Mouse (Mus musculus) testis, adult 2 months (tissue): ENCODE measurements around the gene Rex2. TPM values are rescaled to one million over a fixed set of nuclear protein-coding genes. Genes with fewer than 3 reads are reported as not detected.
A peak's percentile ranks its signal among the peaks of the same experiment; 100 is the strongest.
"Not testable (repeated sequence)": the region's sequence is repeated elsewhere in the genome, so short reads cannot be mapped to it uniquely, and the experiment has no call there.

Source experiments
- H3K27ac ChIP-seq: fragments of 200-500 bp; 2 replicates; pipeline ENCODE4 v1.5.1; 2012; ENCODE audit warnings: low read depth, low read length; ENCODE audit not compliant: control insufficient read depth, insufficient read depth
- H3K27me3 ChIP-seq: fragments of 200-500 bp; 2 replicates; pipeline ENCODE4 v1.6.1; 2012; ENCODE audit warnings: mild to moderate bottlenecking, low read length, moderate library complexity; ENCODE audit not compliant: control insufficient read depth, insufficient read depth
- H3K36me3 ChIP-seq: fragments of 200-500 bp; 2 replicates; pipeline ENCODE4 v1.6.1; 2012; ENCODE audit warnings: mild to moderate bottlenecking, low read length; ENCODE audit not compliant: control insufficient read depth, insufficient read depth
- H3K4me1 ChIP-seq: fragments of 200-500 bp; 2 replicates; pipeline ENCODE4 v1.6.1; 2012; ENCODE audit warnings: low read length; ENCODE audit not compliant: control insufficient read depth, insufficient read depth
- H3K4me3 ChIP-seq: fragments of 200-500 bp; 2 replicates; pipeline ENCODE4 v1.5.1; 2012; ENCODE audit warnings: low read depth, mild to moderate bottlenecking, low read length, moderate library complexity, mixed read lengths; ENCODE audit not compliant: control insufficient read depth
- polyA plus RNA-seq: library from polyadenylated mRNA; depleted of rRNA; stranded (reverse); fragments of >200 nt; gene quantifications from 2 replicates; pipeline ENCODE4 v1.2.3, GENCODE M21; 2012; rRNA removed

Gene Rex2
- polyA plus RNA-seq = 0.02 and 0.07 TPM in 2 replicates

DNA sequence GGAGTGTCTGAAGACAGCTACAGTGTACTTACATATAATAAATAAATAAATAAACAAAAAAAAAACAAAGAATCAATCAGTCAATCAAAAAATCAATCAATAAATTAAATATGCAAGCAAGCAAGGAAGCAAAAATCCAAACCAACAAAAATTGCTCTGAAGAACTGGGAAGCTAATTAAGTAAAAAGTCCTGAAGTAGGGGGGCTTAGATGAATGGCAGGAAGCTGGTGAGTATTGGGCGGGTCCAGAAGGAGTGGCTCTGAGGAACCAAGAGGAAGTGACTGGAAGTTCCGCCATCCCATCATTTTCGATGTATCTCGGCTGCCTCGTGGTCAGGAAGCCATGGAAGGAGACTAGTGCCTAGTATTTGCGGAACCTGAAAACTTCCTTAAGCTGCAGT is at the start of gene Rex2:
Rex2 (plus strand) TSS at position 301 of the 400 bp plus-strand sequence.
- not testable (repeated sequence) for H3K36me3 ChIP-seq, H3K4me1 ChIP-seq, H3K27ac ChIP-seq, H3K27me3 ChIP-seq, H3K4me3 ChIP-seq

DNA sequence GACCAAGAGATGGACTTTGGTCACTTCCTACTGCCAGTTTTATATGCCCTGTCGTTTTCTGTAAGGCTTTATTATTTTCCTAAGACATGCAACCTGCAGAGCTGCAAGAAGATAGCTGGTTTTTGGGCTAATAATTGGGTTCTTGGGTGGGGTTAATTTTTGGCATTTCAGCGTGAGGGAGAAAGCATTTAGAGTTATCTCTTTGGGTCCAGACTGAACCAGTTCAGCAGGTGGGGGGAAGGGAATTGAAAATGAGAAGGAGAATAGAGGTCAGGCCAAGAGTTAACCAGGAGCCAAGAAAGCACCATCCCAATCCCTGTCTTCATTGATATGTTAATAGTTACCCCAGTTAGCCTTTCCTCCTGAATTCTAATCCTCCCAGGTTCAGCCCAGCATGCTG is 45.1 kb upstream of the Rex2 start:
- not testable (repeated sequence) for H3K4me3 ChIP-seq, H3K27me3 ChIP-seq, H3K27ac ChIP-seq, H3K4me1 ChIP-seq, H3K36me3 ChIP-seq

DNA sequence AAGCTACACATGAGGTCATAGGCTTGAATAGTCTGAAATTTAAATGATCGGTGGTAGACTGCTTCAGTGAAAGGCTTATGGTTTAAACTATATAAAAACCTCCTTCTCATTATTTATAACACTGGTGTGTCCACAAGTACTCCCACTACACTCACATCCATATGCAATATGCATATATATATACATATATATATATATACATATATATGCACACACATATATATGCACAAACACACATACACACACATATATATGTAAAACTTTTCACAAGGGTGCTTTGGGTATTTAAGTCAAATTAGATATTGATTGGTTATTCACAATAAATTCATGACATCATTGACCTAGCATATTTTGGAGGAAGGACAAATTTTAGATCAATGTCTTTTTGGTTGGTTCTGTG is 3.2 kb upstream of the Rex2 start:
- H3K27me3 ChIP-seq, H3K36me3 ChIP-seq, H3K27ac ChIP-seq, H3K4me3 ChIP-seq, H3K4me1 ChIP-seq: not testable (repeated sequence)

DNA sequence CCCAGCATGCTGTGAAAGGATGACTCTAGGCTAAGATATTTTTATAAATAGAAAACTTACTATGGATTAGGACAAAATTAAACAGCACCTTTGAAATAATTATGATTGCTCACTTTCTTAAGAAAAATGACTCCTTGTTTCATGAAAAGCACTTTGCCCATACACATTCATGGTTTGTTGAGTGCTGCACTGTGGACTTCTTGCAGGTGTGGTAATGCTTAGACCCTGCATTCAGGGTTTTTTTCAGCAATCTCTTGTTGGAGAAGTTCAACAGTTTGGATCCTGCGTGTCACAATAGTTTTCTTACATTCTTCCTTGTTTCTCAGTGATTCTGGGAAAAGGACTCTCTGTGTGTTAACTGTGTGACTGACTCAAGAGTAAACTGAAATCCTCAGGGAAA is 4.7 kb downstream of the Rex2 start:
- H3K27me3 ChIP-seq, H3K4me1 ChIP-seq, H3K27ac ChIP-seq, H3K36me3 ChIP-seq, H3K4me3 ChIP-seq: not testable (repeated sequence)

DNA sequence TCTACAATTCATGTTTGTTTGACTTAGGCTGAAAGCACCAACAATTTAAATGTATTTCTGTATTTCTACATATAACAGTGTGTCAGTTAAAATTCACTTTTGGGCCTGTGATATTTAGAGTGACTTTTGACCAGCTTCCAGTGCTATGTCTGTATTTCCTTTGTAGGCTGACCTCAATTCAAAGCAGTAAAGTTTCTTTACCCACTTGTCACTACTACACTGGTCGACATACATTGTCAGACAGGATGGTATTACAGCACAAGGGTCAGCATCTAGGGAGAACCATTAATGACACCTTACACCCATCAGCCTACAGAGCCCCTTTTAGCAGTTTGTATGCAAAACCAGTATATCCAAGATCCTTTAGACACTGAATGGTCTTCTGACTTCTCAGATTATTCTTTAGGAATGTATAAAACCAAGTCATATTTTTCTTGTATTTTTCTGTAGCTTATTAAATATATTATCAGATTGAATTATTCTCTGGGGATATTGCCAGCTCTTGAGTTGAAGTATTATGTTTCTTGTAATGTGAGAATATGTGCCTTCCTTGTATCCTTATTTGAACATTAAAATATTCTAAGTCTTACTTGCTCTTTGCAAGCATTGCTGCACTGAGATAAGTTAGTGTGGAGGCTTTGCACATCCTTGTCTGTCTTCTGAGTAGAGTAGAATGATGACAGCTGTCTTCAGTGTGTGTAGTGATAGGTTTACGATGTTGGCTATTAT is 9.8 kb downstream of the Rex2 start:
- not testable (repeated sequence) for H3K4me3 ChIP-seq, H3K27me3 ChIP-seq, H3K27ac ChIP-seq, H3K4me1 ChIP-seq, H3K36me3 ChIP-seq

DNA sequence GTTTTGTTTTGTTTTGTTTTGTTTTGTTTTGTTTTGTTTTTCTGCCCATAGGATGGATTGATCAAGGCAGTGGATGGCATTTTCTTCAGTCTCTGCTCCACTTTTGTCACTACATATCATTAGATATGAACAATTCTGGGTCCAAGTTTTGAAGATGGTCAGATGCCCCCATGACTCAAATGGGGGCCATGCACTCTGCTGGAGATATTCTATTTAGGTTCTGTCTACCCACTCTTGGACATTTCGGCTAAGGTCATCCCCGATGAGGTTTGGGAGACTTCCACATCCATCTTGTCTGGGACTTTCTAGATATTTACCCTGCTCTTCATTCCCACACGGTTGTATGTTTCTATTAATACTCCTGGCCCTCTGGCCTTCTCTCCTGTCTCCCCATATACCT is 42.1 kb downstream of the Rex2 start:
- H3K36me3 ChIP-seq = not testable (repeated sequence)

DNA sequence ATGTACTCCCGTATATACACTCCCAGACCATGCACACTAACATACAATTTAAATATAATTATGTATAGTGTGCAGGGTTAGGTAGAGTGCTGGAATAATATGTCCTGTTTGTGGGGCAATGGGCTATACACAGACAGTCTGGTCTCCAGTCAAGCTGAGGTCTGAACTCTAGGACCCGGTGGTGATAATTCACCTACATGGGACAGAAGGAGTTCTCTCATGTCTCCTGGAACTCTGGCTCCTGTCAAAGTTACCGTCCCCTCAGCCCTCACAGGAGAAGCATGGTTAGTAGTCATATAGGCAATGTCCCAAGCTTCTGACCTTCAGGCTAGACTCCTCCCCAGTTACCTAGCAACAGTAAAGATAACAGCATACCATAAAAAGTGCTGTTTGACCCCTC is 44.2 kb downstream of the Rex2 start:
- H3K4me1 ChIP-seq, H3K36me3 ChIP-seq, H3K27me3 ChIP-seq, H3K27ac ChIP-seq: not testable (repeated sequence)
- peak overlapping the region; percentile 20; the same call in 1 of the 2 replicates for H3K4me3 ChIP-seq

More for the DNA sequence above, 42.1 kb downstream of the Rex2 start:
- not testable (repeated sequence) for H3K27ac ChIP-seq, H3K4me1 ChIP-seq, H3K4me3 ChIP-seq, H3K27me3 ChIP-seq

DNA sequence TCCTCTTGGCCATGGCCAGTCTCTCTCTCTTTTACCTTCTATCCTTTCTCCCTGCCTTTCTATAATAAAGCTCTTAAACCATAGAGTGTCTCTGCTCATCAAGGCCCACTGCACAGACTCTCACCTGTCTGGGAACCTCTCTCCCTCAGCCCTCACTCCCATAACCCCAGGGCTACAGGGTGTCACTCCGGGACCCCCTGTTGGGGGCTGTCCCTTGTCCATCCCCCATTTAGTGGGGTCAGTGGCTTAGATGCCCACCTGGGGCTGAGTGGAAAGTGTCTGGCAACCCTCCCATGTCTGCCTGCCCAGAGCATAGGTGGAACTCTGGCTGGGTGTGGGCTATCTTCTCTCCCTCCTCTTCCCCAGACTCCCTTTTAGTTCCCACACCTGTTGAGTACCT is 44.7 kb downstream of the Rex2 start:
- H3K27ac ChIP-seq, H3K4me1 ChIP-seq, H3K27me3 ChIP-seq, H3K36me3 ChIP-seq: not testable (repeated sequence)
- peak overlapping the region; percentile 56 for H3K4me3 ChIP-seq

DNA sequence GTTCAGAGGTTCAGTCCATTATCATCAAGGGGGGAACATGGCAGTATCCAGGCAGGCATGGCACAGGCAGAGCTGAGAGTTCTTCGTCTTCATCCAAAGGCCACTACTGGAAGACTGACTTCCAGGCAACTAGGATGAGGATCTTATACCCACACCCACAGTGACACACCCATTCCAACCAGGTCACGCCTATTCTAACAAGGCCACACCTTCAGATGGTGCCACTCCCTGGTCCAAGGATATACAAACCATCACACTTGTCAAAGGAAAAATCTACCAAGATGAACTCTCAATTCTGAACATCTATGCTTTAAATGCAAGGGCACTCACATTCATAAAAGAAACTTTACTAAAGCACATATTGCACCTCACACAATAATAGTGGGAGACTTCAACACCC is 74.0 kb downstream of the Rex2 start:
- H3K27ac ChIP-seq = not testable (repeated sequence)

DNA sequence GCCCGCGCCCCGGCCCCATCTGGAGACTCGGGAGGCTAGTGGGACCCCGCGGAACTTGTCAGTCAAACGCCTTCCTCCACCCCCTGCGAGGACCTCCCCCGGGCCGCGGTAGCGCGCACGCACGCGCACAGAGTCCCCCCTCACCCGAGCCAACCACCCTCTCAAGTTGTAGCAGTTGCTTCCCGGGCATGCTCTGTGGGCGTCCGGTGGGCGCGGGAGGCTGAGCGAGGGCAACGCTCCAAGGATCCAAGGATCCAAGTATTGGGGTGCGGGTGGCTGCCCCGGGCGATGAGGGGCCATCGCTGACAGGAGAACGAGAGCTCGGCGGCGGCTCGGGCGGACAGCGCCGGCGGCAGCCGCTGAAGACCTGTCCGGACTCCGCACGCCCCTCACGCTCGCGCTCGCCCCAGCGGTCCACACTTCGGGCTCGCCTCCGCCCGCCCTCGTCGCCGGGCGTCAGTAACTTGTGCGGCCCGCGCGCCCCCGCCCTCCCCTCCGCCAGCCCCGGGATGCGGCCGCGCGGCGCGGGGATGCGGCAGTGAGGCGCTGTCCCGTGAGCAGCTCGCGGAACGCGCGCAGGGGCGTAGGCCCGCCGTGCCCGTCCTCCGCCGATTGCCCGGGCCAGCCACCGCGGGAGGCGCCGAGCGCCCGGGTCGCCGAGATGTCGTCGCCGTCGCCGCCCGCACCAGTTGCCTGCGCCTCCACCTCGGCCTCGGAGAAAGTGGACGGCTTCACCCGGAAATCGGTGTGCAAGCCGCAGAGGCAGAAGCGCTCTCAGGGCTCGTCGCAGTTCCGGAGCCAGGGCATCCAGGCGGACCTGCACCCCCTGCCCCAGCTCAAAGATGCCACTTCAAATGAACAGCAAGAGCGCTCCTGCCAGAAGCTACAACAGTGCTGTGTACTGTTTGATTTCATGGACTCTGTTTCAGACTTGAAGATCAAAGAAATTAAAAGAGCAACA is 80.3 kb downstream of the Rex2 start:
- H3K36me3 ChIP-seq, H3K4me1 ChIP-seq, H3K27me3 ChIP-seq, H3K27ac ChIP-seq: not testable (repeated sequence)
- peak overlapping the region; percentile 64 for H3K4me3 ChIP-seq

More for the DNA sequence above, 74.0 kb downstream of the Rex2 start:
- H3K4me1 ChIP-seq, H3K4me3 ChIP-seq, H3K27me3 ChIP-seq, H3K36me3 ChIP-seq: not testable (repeated sequence)

DNA sequence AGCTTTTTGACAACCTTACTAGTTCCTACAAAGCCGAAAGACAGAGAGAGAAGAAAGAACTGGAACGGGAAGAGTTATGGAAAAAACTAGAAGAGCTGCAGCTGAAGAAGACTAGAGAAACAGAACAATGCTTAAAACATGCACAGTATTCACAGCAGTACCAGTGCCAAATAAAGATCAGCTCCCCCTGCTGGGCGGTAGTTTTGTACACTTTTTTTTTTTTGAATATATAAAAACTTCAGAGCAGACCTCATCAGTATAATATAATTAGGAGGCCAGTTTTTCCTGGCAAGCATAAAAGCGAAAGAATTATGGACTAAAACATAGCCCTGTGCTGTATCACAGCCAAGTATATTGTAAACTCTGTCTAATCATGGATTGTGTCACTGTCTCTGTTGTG is 82.2 kb downstream of the Rex2 start:
- H3K36me3 ChIP-seq, H3K27me3 ChIP-seq, H3K27ac ChIP-seq, H3K4me1 ChIP-seq, H3K4me3 ChIP-seq: not testable (repeated sequence)
